Mouse (Mus musculus) spleen, adult 2 months (tissue): ENCODE results near the gene Spata31d1b. TPM values are rescaled to one million over a fixed set of nuclear protein-coding genes. Genes with fewer than 3 reads are reported as not detected.
A peak's percentile ranks its signal among the peaks of the same experiment; 100 is the strongest.
"Not testable (repeated sequence)": the region's sequence is repeated elsewhere in the genome, so short reads cannot be mapped to it uniquely, and the experiment has no call there.

Experiments used
- DNase-seq, 2 experiments: peaks; one replicate each; pipeline versions ENCODE4 v3.0.0 to v3.0.0-alpha.2; 2012 to 2021; ENCODE audit warnings: low spot score in 2 of 2, low read depth in 1 of 2
- H3K27ac ChIP-seq: fragments of 200-500 bp; 2 replicates; pipeline ENCODE4 v1.5.1; 2012; ENCODE audit warnings: low read length, inconsistent platforms; ENCODE audit not compliant: insufficient read depth
- H3K27me3 ChIP-seq: fragments of 200-500 bp; 2 replicates; pipeline ENCODE4 v1.6.1; 2012; ENCODE audit warnings: mild to moderate bottlenecking, moderate library complexity, low read length, inconsistent platforms; ENCODE audit not compliant: control insufficient read depth, insufficient read depth
- H3K36me3 ChIP-seq: fragments of 200-500 bp; 2 replicates; pipeline ENCODE4 v1.6.1; 2012; ENCODE audit warnings: mild to moderate bottlenecking, low read length, inconsistent platforms; ENCODE audit not compliant: control insufficient read depth, insufficient read depth
- H3K4me1 ChIP-seq: fragments of 200-500 bp; 2 replicates; pipeline ENCODE4 v1.6.1; 2011; ENCODE audit warnings: inconsistent platforms; ENCODE audit not compliant: control insufficient read depth, insufficient read depth, insufficient read length
- H3K4me3 ChIP-seq: fragments of 200-500 bp; 2 replicates; pipeline ENCODE4 v1.5.1; 2011; ENCODE audit warnings: mild to moderate bottlenecking, inconsistent platforms; ENCODE audit not compliant: insufficient read depth, insufficient read length; ENCODE audit errors: extremely low read depth
- CTCF ChIP-seq: fragments of 200-500 bp; IDR thresholded peaks from 2 replicates; pipeline ENCODE4 v1.5.1; 2011; ENCODE audit warnings: mild to moderate bottlenecking, inconsistent platforms; ENCODE audit not compliant: insufficient read depth, insufficient read length, insufficient replicate concordance; ENCODE audit errors: extremely low read depth
- POLR2A ChIP-seq: fragments of 200-500 bp; IDR thresholded peaks from 2 replicates; pipeline ENCODE4 v1.6.1; 2011; ENCODE audit warnings: low read depth, low read length, inconsistent platforms
- WGBS: fragments of 180-500 bp; shearing (Covaris S2); methylation state at CpG from one replicate; pipeline ENCODE4 v1.1.7; 2018; 5-methylcytosine and 5-hydroxymethylcytosine counted together
- polyA plus RNA-seq: library from polyadenylated mRNA; depleted of rRNA; stranded (reverse); fragments of >200 nt; gene quantifications from 2 replicates; pipeline ENCODE4 v1.2.3, GENCODE M21; 2012

Spata31d1b gene
- polyA plus RNA-seq, 1 experiment, result not detected

DNA sequence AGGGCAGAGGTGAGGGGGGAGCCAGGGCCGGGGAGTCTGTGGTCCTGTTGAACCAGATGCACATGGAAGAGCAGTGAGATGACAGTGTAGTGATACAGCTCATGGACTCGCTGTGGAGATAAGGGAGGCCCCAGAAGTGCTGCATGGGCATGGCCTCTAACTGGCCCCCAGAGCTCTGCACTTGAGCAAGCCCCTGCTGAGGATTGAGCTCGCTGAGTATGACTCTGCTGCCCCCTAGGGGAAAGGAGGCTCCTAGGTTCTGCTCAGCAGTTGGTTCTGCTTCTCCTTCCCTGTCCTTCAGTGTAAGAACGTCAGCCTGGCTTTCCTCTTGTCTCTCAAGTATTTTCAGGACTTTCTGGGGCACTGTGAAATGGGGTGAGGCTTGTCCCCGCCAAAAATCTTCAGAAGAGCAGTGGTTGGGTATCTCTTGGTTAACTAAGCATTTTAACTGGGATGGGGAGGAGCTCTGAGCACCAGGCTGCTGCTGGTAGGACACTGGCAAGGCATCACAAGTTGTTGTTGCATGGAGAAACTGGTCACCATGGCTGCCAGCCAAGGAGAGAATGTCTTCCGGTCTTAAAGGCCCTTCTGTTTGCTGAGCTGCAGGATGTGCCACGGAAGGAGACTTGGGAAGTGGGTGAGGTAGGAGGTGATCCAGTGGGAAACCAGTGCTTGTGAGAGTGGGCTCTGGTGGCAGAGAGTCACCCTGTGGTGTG lies 16.5 kb downstream of the Spata31d1b start:
- TF ChIP-seq POLR2A, result no peak
- TF ChIP-seq CTCF, result peak; percentile 93
- no peaks in the 10 kb centered on the region for H3K27me3 ChIP-seq
- H3K4me3 ChIP-seq, result no peak overlapping the region
- no peaks in the 10 kb centered on the region for H3K4me1 ChIP-seq
- H3K27ac ChIP-seq, result no peak overlapping the region
- 24% methylated on average over 7 of the region's 7 CpGs for WGBS
- peak; percentile 57 to 76 for DNase-seq
- no peaks in the 10 kb centered on the region for H3K36me3 ChIP-seq

DNA sequence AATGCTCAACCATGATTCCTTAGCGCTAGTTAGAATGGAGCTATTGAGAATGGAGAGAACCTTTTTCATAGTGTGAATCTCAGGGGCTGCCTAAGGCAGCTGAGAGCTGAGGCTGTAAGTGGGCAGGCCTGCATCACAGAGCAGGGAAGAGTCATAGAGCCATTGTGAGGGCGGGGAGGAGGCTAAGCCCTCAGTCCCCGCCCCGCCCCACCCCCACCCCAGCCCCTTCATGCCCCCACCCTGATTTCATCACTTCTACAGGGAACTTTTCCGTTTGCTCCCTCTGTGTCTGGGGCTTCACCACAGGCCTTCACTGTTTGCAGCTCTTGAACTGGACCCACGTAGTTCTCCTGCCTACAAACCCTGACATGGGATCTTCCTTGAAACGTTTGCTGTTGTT lies 19.6 kb downstream of the Spata31d1b start, which contains the start of gene Spata31d1d:
Gene Spata31d1d, minus strand, starts transcription at position 101 of the 400 bp plus-strand sequence.
- no peak for DNase-seq
- no peak within 1 kb of the TSS for H3K27ac ChIP-seq
- TF ChIP-seq CTCF, result no peak
- TF ChIP-seq POLR2A, result no peak
- no peak within 1 kb of the TSS for H3K4me3 ChIP-seq
- no peaks in the 10 kb centered on the region for H3K27me3 ChIP-seq
- no peaks in the 10 kb centered on the region for H3K36me3 ChIP-seq
- no peaks in the 10 kb centered on the region for H3K4me1 ChIP-seq
- 78% methylated on average over 7 of the region's 7 CpGs for WGBS

DNA sequence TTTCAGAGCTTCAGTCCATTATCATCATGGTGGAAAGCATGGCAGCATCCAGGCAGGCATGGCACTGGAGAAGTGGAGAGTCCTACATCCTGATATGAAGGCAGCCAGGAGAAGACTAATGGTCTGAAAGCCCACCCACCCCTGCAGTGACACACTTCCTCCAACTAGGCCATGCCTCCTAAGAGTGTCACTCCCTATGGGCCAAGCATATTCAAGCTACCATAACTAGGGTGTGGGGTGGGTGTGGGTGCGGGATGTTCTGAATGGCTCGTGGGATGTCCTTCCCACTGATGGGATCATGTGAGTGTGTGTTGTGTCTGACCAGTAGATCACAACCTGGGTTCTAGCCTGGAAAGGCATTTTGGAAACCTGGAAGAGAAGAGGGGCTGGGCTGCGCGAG lies 21.9 kb downstream of the Spata31d1b start:
- no peak for DNase-seq
- Histone ChIP-seq H3K36me3 (no peaks in the 10 kb centered on the region), H3K4me1 (no peaks in the 10 kb centered on the region), H3K27ac (no peak overlapping the region), H3K4me3 (no peak overlapping the region), H3K27me3 (no peaks in the 10 kb centered on the region)
- WGBS, result 83% methylated on average over 4 of the region's 4 CpGs
- TF ChIP-seq POLR2A, result no peak
- TF ChIP-seq CTCF, result no peak

DNA sequence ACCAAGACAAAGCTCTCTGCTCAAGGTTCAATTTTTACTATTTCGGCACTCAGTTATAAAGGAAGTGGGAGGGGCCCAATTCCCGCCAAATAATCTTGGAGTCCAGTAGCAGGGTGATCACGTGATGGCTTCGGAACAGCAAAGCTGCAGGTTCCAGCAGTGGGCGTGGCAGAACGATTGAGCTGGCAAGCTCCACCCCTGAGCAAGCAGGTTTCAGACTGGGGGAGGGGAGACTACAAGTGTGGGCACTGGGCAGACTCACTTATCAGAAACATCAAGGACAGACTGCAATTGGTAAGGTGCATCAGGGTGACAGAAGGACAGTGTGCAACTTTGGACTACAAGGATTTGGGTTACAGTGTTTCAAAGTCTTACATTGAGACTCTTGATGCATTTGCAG lies 22.3 kb downstream of the Spata31d1b start:
- not testable (repeated sequence) for H3K27ac ChIP-seq, H3K36me3 ChIP-seq, DNase-seq, H3K4me1 ChIP-seq, H3K27me3 ChIP-seq, H3K4me3 ChIP-seq
- 38% methylated on average over 6 of the region's 6 CpGs for WGBS

DNA sequence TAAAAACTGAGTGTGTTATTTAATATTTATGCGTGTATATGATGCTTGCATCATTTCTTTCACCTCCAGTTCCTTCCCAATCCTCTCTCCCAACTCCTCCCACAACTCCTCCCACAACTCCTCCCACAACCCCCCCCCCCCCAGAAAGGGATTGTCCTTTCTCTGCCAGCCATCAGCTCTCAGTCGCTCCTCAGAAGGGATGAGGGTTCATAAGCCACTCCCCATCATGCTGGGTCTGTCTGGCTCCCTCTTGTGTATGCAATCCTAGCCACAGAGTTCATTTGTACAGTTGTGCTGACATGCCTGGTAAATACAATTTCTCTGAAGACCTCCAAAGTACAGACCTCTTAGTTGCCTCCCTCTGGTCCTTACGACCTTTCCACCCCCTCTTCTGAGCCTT lies 23.1 kb downstream of the Spata31d1b start:
- WGBS, result 28% methylated on average over 3 of the region's 3 CpGs
- Histone ChIP-seq H3K27me3 (no peaks in the 10 kb centered on the region), H3K27ac (no peak overlapping the region), H3K4me1 (no peaks in the 10 kb centered on the region), H3K4me3 (no peak overlapping the region), H3K36me3 (no peaks in the 10 kb centered on the region)
- no peak for DNase-seq
- TF ChIP-seq POLR2A, result no peak

DNA sequence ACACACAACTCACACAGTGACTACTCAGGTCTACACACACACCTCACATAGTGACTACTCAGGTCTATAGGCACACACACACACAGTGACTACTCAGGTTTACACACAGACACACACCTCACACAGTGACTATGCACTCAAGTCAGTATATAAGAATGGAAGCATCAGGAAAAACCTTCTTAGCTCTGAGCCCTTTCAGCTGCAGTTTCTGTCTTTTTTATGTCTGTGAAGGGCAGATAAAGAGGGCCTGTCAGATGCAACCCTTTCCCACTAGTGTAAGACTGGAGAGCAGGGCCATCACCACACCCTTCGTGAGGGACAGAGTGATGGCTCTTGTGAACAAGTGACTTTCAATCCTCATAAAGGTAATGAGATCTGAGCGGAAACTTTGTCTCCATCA lies 26.4 kb downstream of the Spata31d1b start:
- Histone ChIP-seq H3K27me3 (no peaks in the 10 kb centered on the region), H3K4me3 (no peak overlapping the region), H3K27ac (no peak overlapping the region; the same call in 1 of the 2 replicates), H3K4me1 (no peaks in the 10 kb centered on the region), H3K36me3 (no peaks in the 10 kb centered on the region)
- 86% methylated on average over 2 of the region's 2 CpGs for WGBS
- TF ChIP-seq CTCF (no peak), POLR2A (no peak)
- DNase-seq, result no peak

DNA sequence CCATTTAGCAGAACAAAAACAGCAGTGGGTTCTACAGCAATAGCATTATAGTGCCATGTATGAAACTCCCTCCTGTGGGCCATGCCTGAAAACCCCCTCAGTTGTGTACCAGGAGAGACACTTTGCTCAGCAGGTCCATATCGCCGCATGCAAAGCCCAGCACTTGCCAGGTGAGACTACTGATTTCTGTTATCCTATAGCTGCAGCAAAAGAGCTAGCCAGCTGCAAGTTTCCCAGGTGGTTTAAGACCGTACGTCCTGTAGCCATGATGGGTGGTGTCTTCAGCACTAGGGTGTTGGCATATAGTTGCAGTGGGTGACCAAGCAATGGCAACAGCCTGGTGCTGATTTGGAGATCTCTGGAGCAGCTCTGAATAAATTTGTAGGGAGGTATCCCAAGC lies 27.3 kb downstream of the Spata31d1b start:
- DNase-seq, result no peak
- Histone ChIP-seq H3K36me3 (no peaks in the 10 kb centered on the region), H3K4me1 (no peaks in the 10 kb centered on the region), H3K27ac (peak overlapping the region; percentile 54; the same call in 1 of the 2 replicates), H3K27me3 (no peaks in the 10 kb centered on the region), H3K4me3 (no peak overlapping the region)
- 82% methylated on average over 4 of the region's 4 CpGs for WGBS
- TF ChIP-seq CTCF (no peak), POLR2A (no peak)
